Mouse (Mus musculus): ENCODE data around the gene Khnyn. TPM values are rescaled to one million over a fixed set of nuclear protein-coding genes. Genes with fewer than 3 reads are reported as not detected.
A peak's percentile ranks its signal among the peaks of the same experiment; 100 is the strongest.

Gene Khnyn
- polyA plus RNA-seq, 1 experiment: 47.4 TPM

- Histone ChIP-seq H3K27me3 (ENCODE audit: control insufficient read depth, insufficient read depth, low read length) (no peaks in the 10 kb centered on the region), H3K4me3 (replicated peaks; ENCODE audit: insufficient read depth, low read depth, low read length) (peak overlapping the region; percentile 96), H3K4me1 (ENCODE audit: control insufficient read depth, insufficient read depth, low read length) (peaks cover 25% of the 10 kb centered on the region), H3K27ac (ENCODE audit: insufficient read depth, low read length) (peak overlapping the region; percentile 100)
- peak; percentile 71 to 76 for DNase-seq
- 22% methylated on average over 13 of the region's 13 CpGs for WGBS
- TF ChIP-seq CTCF (IDR thresholded peaks at IDR 0.05; ENCODE audit: borderline replicate concordance, insufficient read depth, low read depth, low read length) (no peak), POLR2A (IDR thresholded peaks at IDR 0.05; ENCODE audit: borderline replicate concordance, insufficient read depth, low read length) (0 out of 2 replicates have a peak, but pooled peaks have one; percentile 29)
These were observed 1.5 kb upstream of the Khnyn start for GRCm38 (mm10) chr14:55883149-55883661.

GRCm38 (mm10) chr14:55883663-55884062 is 1.1 kb upstream of the Khnyn start:
- Histone ChIP-seq H3K27ac (ENCODE audit: insufficient read depth, low read length) (peak overlapping the region; percentile 100), H3K27me3 (ENCODE audit: control insufficient read depth, insufficient read depth, low read length) (no peaks in the 10 kb centered on the region), H3K4me3 (replicated peaks; ENCODE audit: insufficient read depth, low read depth, low read length) (peak overlapping the region; percentile 96), H3K4me1 (ENCODE audit: control insufficient read depth, insufficient read depth, low read length) (peaks cover 28% of the 10 kb centered on the region)
- no peak for DNase-seq
- 17% methylated on average over 12 of the region's 12 CpGs for WGBS
- TF ChIP-seq CTCF (IDR thresholded peaks at IDR 0.05; ENCODE audit: borderline replicate concordance, insufficient read depth, low read depth, low read length): no peak

GRCm38 (mm10) chr14:55884166-55884565 is 581 bp upstream of the Khnyn start, which contains the start of gene Cbln3:
TSS of gene Cbln3 (minus strand) at chr14:55884392.
- peak within 1 kb of the TSS; percentile 96 for H3K4me3 ChIP-seq (replicated peaks; ENCODE audit: insufficient read depth, low read depth, low read length)
- no peaks in the 10 kb centered on the region for H3K27me3 ChIP-seq (ENCODE audit: control insufficient read depth, insufficient read depth, low read length)
- peaks cover 28% of the 10 kb centered on the region for H3K4me1 ChIP-seq (ENCODE audit: control insufficient read depth, insufficient read depth, low read length)
- DNase-seq: peak; percentile 98 to 100
- peak within 1 kb of the TSS; percentile 100 for H3K27ac ChIP-seq (ENCODE audit: insufficient read depth, low read length)
- TF ChIP-seq CTCF (IDR thresholded peaks at IDR 0.05; ENCODE audit: borderline replicate concordance, insufficient read depth, low read depth, low read length) (no peak; the same call in 1 of the 2 replicates), POLR2A (IDR thresholded peaks at IDR 0.05; ENCODE audit: borderline replicate concordance, insufficient read depth, low read length) (peak; percentile 90; the same call in 1 of the 2 replicates)
- WGBS: 3% methylated on average over 4 of the region's 4 CpGs

GRCm38 (mm10) chr14:55885114-55885790 is 505 bp downstream of the Khnyn start:
- Histone ChIP-seq H3K4me3 (replicated peaks; ENCODE audit: insufficient read depth, low read depth, low read length) (peak overlapping the region; percentile 96), H3K27me3 (ENCODE audit: control insufficient read depth, insufficient read depth, low read length) (no peaks in the 10 kb centered on the region), H3K27ac (ENCODE audit: insufficient read depth, low read length) (peak overlapping the region; percentile 73), H3K4me1 (ENCODE audit: control insufficient read depth, insufficient read depth, low read length) (peaks cover 25% of the 10 kb centered on the region)
- peak in 1 of 2 experiments; percentile 71 for DNase-seq
- TF ChIP-seq POLR2A (IDR thresholded peaks at IDR 0.05; ENCODE audit: borderline replicate concordance, insufficient read depth, low read length) (no peak), CTCF (IDR thresholded peaks at IDR 0.05; ENCODE audit: borderline replicate concordance, insufficient read depth, low read depth, low read length) (no peak)
- under 1% methylated on average over 27 of the region's 30 CpGs for WGBS

DNA sequence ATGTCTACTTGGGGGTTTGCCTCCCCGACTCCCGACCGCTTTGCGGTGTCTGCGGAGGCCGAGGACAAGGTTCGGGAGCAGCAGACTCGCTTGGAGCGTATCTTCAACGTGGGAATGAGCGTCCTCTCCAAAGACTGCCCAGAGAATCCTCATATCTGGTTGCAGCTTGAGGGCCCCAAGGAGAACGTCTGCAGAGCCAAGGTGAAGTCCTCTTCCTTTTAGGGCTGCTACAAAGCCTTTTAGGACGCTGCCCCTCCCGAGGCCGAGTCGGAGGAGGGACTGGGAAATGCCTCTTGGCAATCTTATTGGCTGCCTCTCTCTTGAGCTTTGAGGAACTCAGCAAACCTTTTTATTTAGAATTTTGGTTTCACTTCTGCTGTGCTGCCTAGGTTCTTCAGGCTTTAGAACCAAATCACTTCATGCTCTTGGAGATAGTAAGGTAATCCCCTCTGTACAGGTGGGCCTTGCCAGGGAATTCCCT is 1.1 kb downstream of the Khnyn start:
- Histone ChIP-seq H3K4me1 (ENCODE audit: control insufficient read depth, insufficient read depth, low read length) (peaks cover 22% of the 10 kb centered on the region), H3K27ac (ENCODE audit: insufficient read depth, low read length) (peak overlapping the region; percentile 73), H3K27me3 (ENCODE audit: control insufficient read depth, insufficient read depth, low read length) (no peaks in the 10 kb centered on the region), H3K4me3 (replicated peaks; ENCODE audit: insufficient read depth, low read depth, low read length) (peak overlapping the region; percentile 96)
- DNase-seq: peak in 1 of 2 experiments; percentile 67
- TF ChIP-seq CTCF (IDR thresholded peaks at IDR 0.05; ENCODE audit: borderline replicate concordance, insufficient read depth, low read depth, low read length): no peak
- 3% methylated on average over 16 of the region's 16 CpGs for WGBS

DNA sequence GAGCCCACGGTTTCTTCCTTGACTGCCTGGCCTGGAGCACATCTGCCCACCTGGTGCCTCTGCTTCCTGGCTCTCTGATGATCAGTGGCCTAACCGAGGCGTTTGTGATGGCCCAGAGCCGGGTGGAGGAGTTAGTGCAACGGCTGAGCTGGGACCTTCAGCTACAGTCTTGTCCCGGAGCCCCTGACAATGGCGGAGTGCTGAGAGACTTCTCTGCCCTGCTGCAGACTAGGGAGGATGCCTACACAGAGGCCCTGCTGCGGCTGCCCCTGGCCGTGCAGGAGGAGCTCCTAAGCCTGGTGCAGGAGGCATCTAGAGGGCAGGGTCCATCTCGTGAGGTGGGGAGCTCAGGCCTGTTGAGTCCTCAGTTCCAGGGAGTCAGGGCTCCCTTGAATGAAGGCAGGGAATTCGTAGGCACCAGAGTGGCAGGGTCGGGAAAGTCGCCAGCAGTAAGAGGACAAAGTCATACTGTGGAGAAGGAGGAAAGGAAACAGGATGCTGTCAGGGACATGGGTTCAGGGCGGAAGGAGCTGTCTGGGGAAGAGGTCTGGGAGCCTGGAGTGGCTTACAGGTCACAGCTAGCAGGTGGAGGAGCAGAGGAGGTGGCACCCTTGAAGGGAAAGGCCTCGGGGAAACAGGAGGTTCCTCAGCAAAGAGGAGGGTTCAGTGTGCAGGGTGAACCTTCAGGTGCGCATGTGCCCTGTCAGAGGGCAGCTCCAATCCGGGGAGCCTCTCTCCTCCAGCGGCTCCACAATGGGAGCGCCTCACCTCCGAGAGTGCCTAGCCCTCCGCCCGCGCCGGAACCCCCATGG is 2.0 kb downstream of the Khnyn start:
- peak; percentile 38 to 58 for DNase-seq
- WGBS: 36% methylated on average over 24 of the region's 24 CpGs
- H3K27me3 ChIP-seq (ENCODE audit: control insufficient read depth, insufficient read depth, low read length): no peaks in the 10 kb centered on the region
- H3K4me3 ChIP-seq (replicated peaks; ENCODE audit: insufficient read depth, low read depth, low read length): peak overlapping the region; percentile 96
- no peak for TF ChIP-seq CTCF (IDR thresholded peaks at IDR 0.05; ENCODE audit: borderline replicate concordance, insufficient read depth, low read depth, low read length)
- TF ChIP-seq POLR2A (IDR thresholded peaks at IDR 0.05; ENCODE audit: borderline replicate concordance, insufficient read depth, low read length): no peak
- H3K4me1 ChIP-seq (ENCODE audit: control insufficient read depth, insufficient read depth, low read length): peaks cover 18% of the 10 kb centered on the region
- peak overlapping the region; percentile 57 for H3K27ac ChIP-seq (ENCODE audit: insufficient read depth, low read length)

DNA sequence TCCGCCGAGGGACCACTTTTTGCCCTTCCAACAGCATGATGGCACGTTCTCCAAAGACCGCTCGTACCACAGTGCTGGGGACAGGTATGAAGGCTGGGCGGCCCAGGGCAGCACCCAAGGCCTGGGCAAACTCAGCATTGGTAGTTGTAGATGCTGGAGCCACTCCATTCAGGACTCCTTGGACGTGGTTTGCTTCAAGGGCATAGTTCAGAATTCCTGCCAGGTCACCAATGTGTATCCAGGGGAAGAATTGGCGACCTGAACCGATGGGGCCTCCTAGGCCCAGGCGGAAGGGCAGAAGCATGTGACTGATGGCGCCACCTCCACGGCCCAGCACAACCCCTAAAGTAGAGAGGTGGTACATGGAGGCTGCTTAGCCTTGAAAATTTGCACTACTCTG is 12.9 kb downstream of the Khnyn start:
- 83% methylated on average over 12 of the region's 12 CpGs for WGBS
- DNase-seq: peak in 1 of 2 experiments; percentile 24
- no peaks in the 10 kb centered on the region for H3K27me3 ChIP-seq (ENCODE audit: control insufficient read depth, insufficient read depth, low read length)
- H3K4me1 ChIP-seq (ENCODE audit: control insufficient read depth, insufficient read depth, low read length): peaks cover 6% of the 10 kb centered on the region; the same call in 1 of the 2 replicates
- no peak overlapping the region for H3K27ac ChIP-seq (ENCODE audit: insufficient read depth, low read length)
- TF ChIP-seq POLR2A (IDR thresholded peaks at IDR 0.05; ENCODE audit: borderline replicate concordance, insufficient read depth, low read length): 0 out of 2 replicates have a peak, but pooled peaks have one; percentile 8
- TF ChIP-seq CTCF (IDR thresholded peaks at IDR 0.05; ENCODE audit: borderline replicate concordance, insufficient read depth, low read depth, low read length): no peak
- no peak overlapping the region for H3K4me3 ChIP-seq (replicated peaks; ENCODE audit: insufficient read depth, low read depth, low read length)
